14 mouse cellular contexts compared by ENCODE assay signal in genomic region chr1:171171138-171171537, GRCm38 (mm10). TPM values are rescaled to one million over a fixed set of nuclear protein-coding genes. Genes with fewer than 3 reads are reported as not detected.
DNase-seq lines count a peak whose midpoint lies in the region; ATAC-seq lines count a peak whose summit lies in the region.
"Had no signal": no experiment of that assay in that cellular context is flagged by ENCODE, and none has a peak within 500 bp of the region (broad histone marks: within the 10 kb centered on the region; RNA-seq: fewer than 3 reads in every experiment).

No protein-coding gene starts in this region.

- intact Hi-C loops in left cerebral cortex, postnatal 10 days (cut with DNase I): no loop called here

- peak overlapping the region; percentile 1; the same call in 1 of the 2 replicates for H3K27ac ChIP-seq in kidney, embryonic 14.5 days (ENCODE audit: low read depth, low read length)
- H3K27ac ChIP-seq in intestine, embryonic 14.5 days (ENCODE audit: low read depth): 0 out of 2 replicates have a peak overlapping the region, but pooled peaks have one; percentile 44
- H3K27ac ChIP-seq: liver, embryonic 14.5 days; neural tube, embryonic 12.5 days had no signal

- no peaks in the 10 kb centered on the region for H3K4me1 ChIP-seq in kidney, embryonic 14.5 days (ENCODE audit: control insufficient read depth, insufficient read depth, low read length)
- peaks cover 3% of the 10 kb centered on the region; the same call in 1 of the 2 replicates for H3K4me1 ChIP-seq in intestine, embryonic 14.5 days (replicated peaks; ENCODE audit: control insufficient read depth, insufficient read depth, low read length)
- H3K4me1 ChIP-seq: neural tube, embryonic 12.5 days had no signal

- no peaks in the 10 kb centered on the region for H3K9me3 ChIP-seq in kidney, embryonic 14.5 days (ENCODE audit: control insufficient read depth, low read length)
- H3K9me3 ChIP-seq in intestine, embryonic 14.5 days (ENCODE audit: control insufficient read depth, low read length): no peaks in the 10 kb centered on the region
- H3K9me3 ChIP-seq: neural tube, embryonic 12.5 days had no signal

- H3K4me2 ChIP-seq in kidney, embryonic 14.5 days (replicated peaks; ENCODE audit: low read depth, low read length): no peak overlapping the region
- no peak overlapping the region for H3K4me2 ChIP-seq in intestine, embryonic 14.5 days (ENCODE audit: low read length)
- H3K4me2 ChIP-seq: neural tube, embryonic 12.5 days had no signal

- H3K9ac ChIP-seq in kidney, embryonic 14.5 days (ENCODE audit: low read depth, low read length): no peak overlapping the region
- H3K9ac ChIP-seq in intestine, embryonic 14.5 days (ENCODE audit: low read length): no peak overlapping the region
- H3K9ac ChIP-seq: liver, embryonic 14.5 days; neural tube, embryonic 12.5 days had no signal

- H3K27me3 ChIP-seq in kidney, embryonic 14.5 days (ENCODE audit: control insufficient read depth, insufficient read depth, low read length): no peaks in the 10 kb centered on the region
- no peaks in the 10 kb centered on the region for H3K27me3 ChIP-seq in intestine, embryonic 14.5 days (replicated peaks; ENCODE audit: control insufficient read depth, insufficient read depth, low read length)
- H3K27me3 ChIP-seq: neural tube, embryonic 12.5 days had no signal

- no peak overlapping the region for H3K4me3 ChIP-seq in kidney, embryonic 14.5 days (ENCODE audit: low read length)
- no peak overlapping the region for H3K4me3 ChIP-seq in intestine, embryonic 14.5 days (ENCODE audit: low read depth, low read length)
- H3K4me3 ChIP-seq: erythroblast, embryonic 14.5 days; neural tube, embryonic 12.5 days had no signal

- ATAC-seq in kidney, embryonic 14.5 days (ENCODE audit: low FRiP score, low TSS enrichment): peak; percentile 50; the same call in 1 of the 2 replicates
- peak; percentile 85 for ATAC-seq in common myeloid progenitor, adult 5-6 weeks (replicated peaks; ENCODE audit: low read depth, poor library complexity, severe bottlenecking)
- ATAC-seq in intestine, embryonic 14.5 days (replicated peaks; ENCODE audit: low FRiP score, low TSS enrichment, low read depth): no peak

- DNase-seq in kidney, postnatal 14 days: no peak
- peak; percentile 85 for DNase-seq in 416B (ENCODE audit: low read depth)
- no peak for DNase-seq in intestine, embryonic 14.5 days (ENCODE audit: low spot score)
- no peak for DNase-seq in adrenal gland, adult 8-10 months
- DNase-seq in cerebellum, adult 8-10 months: no peak
- DNase-seq in left cerebral cortex, postnatal 10 days (ENCODE audit: extremely low spot score in 1 of 2, low spot score in 2 of 2): no peak
- DNase-seq: cerebellum, adult 9-10 months; gastrocnemius, postnatal 14 days; layer of hippocampus, adult 9-11 months had no signal

- WGBS in kidney, embryonic 14.5 days: 24% methylated on average over 3 of the region's 3 CpGs
- 52% methylated on average over 3 of the region's 3 CpGs for WGBS in intestine, embryonic 14.5 days

- H3K36me3 ChIP-seq in kidney, embryonic 14.5 days (ENCODE audit: control insufficient read depth, insufficient read depth, low read length): no peaks in the 10 kb centered on the region
- H3K36me3 ChIP-seq in intestine, embryonic 14.5 days (ENCODE audit: control insufficient read depth, insufficient read depth, low read length): no peaks in the 10 kb centered on the region
- H3K36me3 ChIP-seq: neural tube, embryonic 12.5 days had no signal

RNA-seq across cellular contexts. Expression of gene Mpz, which starts 20.6 kb away (rescaled TPM):
- 0.24 TPM in 1 of 2 replicates, not detected in the other for polyA plus RNA-seq in kidney, embryonic 14.5 days (2014; fragmentation: Nextera tagmentation; extraction: Ambion mirVana)
- not detected in 2 replicates for total RNA-seq in common myeloid progenitor, adult 5-6 weeks (2017)
- polyA plus RNA-seq in intestine, embryonic 14.5 days (2014; fragmentation: Nextera tagmentation; extraction: Ambion mirVana): 0.48 and 0.49 TPM in 2 replicates
- 1 to 10 TPM in 2 of 4 experiments, under 1 TPM in 2; 0.43 to 1.4 (median 1.2) TPM for total RNA-seq in adrenal gland, adult 8-10 months (2022)
- not detected for total RNA-seq in left cerebral cortex, postnatal 10 days (2021)
- polyA plus RNA-seq: erythroblast, embryonic 14.5 days had no signal

RNA-seq across cellular contexts. Expression of gene Sdhc, which starts 20.7 kb away (rescaled TPM):
- 291 and 322 TPM in 2 replicates for polyA plus RNA-seq in kidney, embryonic 14.5 days (2014; fragmentation: Nextera tagmentation; extraction: Ambion mirVana)
- total RNA-seq in common myeloid progenitor, adult 5-6 weeks (2017): 56.9 and 71.9 TPM in 2 replicates
- polyA plus RNA-seq in intestine, embryonic 14.5 days (2014; fragmentation: Nextera tagmentation; extraction: Ambion mirVana): 341 and 347 TPM in 2 replicates
- 100 to 1,000 TPM; 324 to 440 (median 382) TPM for total RNA-seq in adrenal gland, adult 8-10 months (2022)
- 100 to 1,000 TPM; 200 to 210 TPM for total RNA-seq in left cerebral cortex, postnatal 10 days (2021)

RNA-seq across cellular contexts. Expression of gene Pcp4l1, which starts 24.9 kb away (rescaled TPM):
- polyA plus RNA-seq in kidney, embryonic 14.5 days (2014; fragmentation: Nextera tagmentation; extraction: Ambion mirVana): 2.1 and 2.6 TPM in 2 replicates
- total RNA-seq in common myeloid progenitor, adult 5-6 weeks (2017): 11.2 and 11.8 TPM in 2 replicates
- polyA plus RNA-seq in intestine, embryonic 14.5 days (2014; fragmentation: Nextera tagmentation; extraction: Ambion mirVana): 21.9 and 29.2 TPM in 2 replicates
- total RNA-seq in adrenal gland, adult 8-10 months (2022): 10 to 100 TPM; 55.7 to 66.0 (median 59.2) TPM
- total RNA-seq in left cerebral cortex, postnatal 10 days (2021): 10 to 100 TPM; 28.0 to 42.2 TPM
- polyA plus RNA-seq: erythroblast, embryonic 14.5 days had no signal

RNA-seq across cellular contexts. Expression of gene Nr1i3, which starts 42.6 kb away (rescaled TPM):
- 0.24 and 0.27 TPM in 2 replicates for polyA plus RNA-seq in kidney, embryonic 14.5 days (2014; fragmentation: Nextera tagmentation; extraction: Ambion mirVana)
- 0.32 TPM in 1 of 2 replicates, not detected in the other for total RNA-seq in common myeloid progenitor, adult 5-6 weeks (2017)
- polyA plus RNA-seq in intestine, embryonic 14.5 days (2014; fragmentation: Nextera tagmentation; extraction: Ambion mirVana): 0.55 and 1.7 TPM in 2 replicates
- total RNA-seq in adrenal gland, adult 8-10 months (2022): under 1 TPM in 2 of 4 experiments, not detected in 2; 0.13 to 0.15 TPM
- total RNA-seq in left cerebral cortex, postnatal 10 days (2021): not detected
- total RNA-seq: gastrocnemius, postnatal 14 days had no signal
- polyA plus RNA-seq: erythroblast, embryonic 14.5 days had no signal

RNA-seq across cellular contexts. Expression of gene Tomm40l, which starts 51.2 kb away (rescaled TPM):
- polyA plus RNA-seq in kidney, embryonic 14.5 days (2014; fragmentation: Nextera tagmentation; extraction: Ambion mirVana): 31.3 and 36.4 TPM in 2 replicates
- 19.0 and 21.5 TPM in 2 replicates for total RNA-seq in common myeloid progenitor, adult 5-6 weeks (2017)
- 27.2 and 31.5 TPM in 2 replicates for polyA plus RNA-seq in intestine, embryonic 14.5 days (2014; fragmentation: Nextera tagmentation; extraction: Ambion mirVana)
- total RNA-seq in adrenal gland, adult 8-10 months (2022): 10 to 100 TPM; 39.1 to 49.2 (median 46.0) TPM
- total RNA-seq in left cerebral cortex, postnatal 10 days (2021): 10 to 100 TPM; 71.4 to 71.6 TPM
